Mouse (Mus musculus): ENCODE data around the gene Duxbl1.
"Not testable (repeated sequence)": the region's sequence is repeated elsewhere in the genome, so short reads cannot be mapped to it uniquely, and the experiment has no call there.

- not testable (repeated sequence) for TF ChIP-seq CTCF (IDR thresholded peaks at IDR 0.05; ENCODE audit: extremely low read depth, insufficient read depth, insufficient read length, insufficient replicate concordance); POLR2A (IDR thresholded peaks at IDR 0.05; ENCODE audit: low read depth, low read length)
Measured at GRCm38 (mm10) chr14:25978371-25979241, at the start of gene Duxbl1.

All from spleen, adult 2 months (tissue).